Mouse (Mus musculus) kidney, postnatal 14 days (tissue): ENCODE data around the gene Eif6.

Experiments used
- DNase-seq: peaks from one replicate; pipeline ENCODE4 v3.0.0; 2022; ENCODE audit warnings: mixed read lengths

Gene Eif6

DNA sequence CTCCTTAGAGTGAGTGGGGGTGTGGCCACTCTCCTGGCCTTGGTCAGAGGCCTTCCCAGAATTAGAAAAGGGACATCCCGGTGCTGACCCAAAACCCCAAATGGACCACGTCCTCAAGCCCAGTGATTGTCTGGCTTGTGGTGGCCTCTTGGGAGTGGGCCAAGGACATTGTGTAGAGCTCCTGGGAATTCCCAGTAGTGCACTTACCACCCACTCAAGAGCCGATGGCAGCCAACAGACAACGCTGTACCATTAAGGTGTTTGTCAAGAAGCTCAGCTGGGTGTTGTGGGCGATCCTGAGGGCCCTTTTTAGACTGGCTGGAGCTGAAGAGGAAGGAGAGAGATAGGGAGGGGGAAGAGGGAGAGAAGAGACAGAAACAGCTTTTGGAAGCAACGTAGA lies 42.2 kb downstream of the Eif6 start:
- no peak for DNase-seq

DNA sequence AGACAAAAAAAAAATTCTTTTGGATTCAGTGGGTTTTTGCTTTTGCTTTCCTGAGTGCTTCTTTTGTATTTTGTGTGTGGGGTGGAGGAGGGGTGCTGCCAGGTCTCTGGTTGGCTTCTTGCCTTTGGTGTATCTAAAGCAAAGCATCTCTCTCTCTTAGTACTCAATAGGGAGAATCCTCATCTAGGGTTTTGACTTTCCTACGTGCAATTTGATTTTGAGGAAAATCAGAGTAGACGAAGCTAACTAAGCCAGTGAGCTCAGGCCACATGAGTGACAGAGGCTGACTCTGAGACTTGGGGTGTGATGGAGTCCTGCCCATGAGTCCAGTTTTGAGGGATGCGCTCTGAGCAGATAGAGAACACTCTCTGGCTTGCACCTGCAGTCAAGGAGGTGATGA lies 47.2 kb downstream of the Eif6 start:
- no peak for DNase-seq

- no peak for DNase-seq
These were observed 47.7 kb downstream of the Eif6 start for GRCm38 (mm10) chr2:155779066-155779465.

GRCm38 (mm10) chr2:155778004-155778403 lies 48.7 kb downstream of the Eif6 start:
- no peak for DNase-seq

GRCm38 (mm10) chr2:155777688-155777985 lies 49.1 kb downstream of the Eif6 start:
- no peak for DNase-seq

GRCm38 (mm10) chr2:155776824-155777687 lies 49.7 kb downstream of the Eif6 start:
- DNase-seq = no peak

DNA sequence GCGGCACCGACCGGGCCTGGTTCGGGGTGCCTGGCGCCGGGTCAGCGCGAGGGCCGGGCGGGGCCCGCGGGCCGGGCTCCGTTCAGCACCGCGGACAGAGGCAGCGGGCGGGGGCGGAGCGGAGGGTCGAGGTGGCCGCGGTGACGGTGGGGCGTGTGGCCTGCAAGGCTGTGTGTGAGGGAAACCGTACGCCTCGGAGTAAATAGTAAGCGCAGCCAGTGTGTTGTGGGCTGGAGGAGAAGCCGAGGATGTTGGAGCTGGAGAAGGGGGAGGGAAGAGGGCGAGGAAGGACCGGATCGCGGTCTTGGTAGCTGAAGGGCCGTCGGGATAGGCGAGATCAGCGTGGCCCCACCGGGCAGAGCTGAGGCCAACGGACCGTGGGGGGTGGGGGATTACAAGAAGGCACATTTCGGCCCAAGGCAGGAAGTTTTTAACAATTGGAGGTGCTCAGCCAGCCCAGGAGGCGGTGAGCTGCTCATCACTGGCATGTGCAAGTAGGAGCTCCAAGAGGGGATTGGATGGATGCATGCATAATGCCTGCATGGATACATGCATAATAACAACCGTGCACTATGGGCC lies 51.0 kb downstream of the Eif6 start:
- DNase-seq = peak; percentile 76

DNA sequence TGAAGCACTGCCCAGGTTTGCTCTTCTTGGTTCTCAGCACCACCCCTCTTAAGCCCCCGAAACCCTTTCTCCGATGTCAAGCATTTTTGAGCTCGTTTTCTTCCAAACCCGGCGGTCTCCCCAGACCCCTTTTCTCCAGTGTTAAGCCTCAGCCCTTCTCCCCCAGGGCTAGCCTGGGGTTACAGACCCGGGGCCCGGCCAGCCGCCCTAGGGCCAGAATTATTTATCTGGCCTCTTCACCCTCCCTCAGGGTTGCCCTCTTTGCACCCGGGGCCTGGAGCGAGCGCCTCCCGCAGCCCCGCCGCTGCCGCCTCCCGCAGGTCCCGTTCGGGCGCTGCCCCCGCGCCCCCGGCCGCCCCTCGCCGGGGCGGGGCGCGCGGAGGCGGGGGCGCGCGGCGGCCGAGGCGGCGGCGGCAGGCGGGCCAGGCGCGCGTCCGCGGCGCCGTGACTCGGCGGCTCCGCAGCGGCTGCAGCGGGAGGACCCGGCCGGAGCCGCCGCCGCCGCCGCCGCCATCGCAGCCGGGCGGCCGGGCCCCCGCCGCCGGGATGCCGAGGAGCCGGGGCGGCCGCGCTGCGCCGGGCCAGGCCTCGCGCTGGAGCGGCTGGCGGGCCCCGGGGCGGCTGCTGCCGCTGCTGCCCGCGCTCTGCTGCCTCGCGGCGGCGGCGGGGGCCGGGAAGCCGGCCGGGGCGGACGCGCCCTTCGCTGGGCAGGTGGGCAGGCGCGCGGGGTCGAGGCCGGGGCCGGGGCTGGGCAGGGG lies 51.6 kb downstream of the Eif6 start, which contains the start of gene Mmp24:
Mmp24 (plus strand) TSS at position 416 of the 758 bp plus-strand sequence.
- no peak for DNase-seq

DNA sequence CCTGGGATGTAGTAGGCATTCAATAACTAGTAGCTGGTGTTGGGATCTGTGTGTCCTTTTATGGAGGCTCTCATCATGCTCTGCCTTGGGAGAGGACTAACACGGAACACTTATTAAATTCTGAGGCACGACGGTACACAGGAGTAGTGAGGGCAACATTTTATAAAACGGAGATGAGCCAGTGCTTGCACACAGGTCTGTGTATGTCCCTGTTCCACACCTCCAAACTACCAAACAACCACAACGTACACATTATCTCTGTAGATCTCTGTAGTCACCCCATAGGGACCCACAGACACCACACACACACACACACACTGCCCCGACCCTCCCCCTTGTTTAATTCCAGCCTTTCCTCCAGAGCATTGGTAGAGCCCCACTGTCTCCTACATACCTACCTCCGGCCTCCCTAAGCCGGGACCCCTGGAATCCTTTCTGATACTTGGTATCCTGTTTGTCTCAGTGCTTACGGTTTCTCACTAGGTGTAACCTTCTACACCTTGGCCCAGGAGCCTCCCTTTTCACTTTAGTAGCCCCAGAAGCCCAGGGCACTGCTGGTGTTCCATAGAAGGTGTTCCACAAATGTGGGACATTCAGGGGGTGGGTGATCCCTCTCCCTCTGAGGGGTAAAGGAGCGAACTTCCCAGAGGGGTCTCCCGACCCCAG lies 52.3 kb downstream of the Eif6 start:
- no peak for DNase-seq

- no peak for DNase-seq
These were observed 53.1 kb downstream of the Eif6 start for GRCm38 (mm10) chr2:155773664-155774063.
